Mouse (Mus musculus) cerebellum, adult 2 months (tissue): ENCODE data around the gene Crabp2.

Experiments
- CTCF ChIP-seq: fragments of 200-500 bp; IDR thresholded peaks from 2 replicates; pipeline ENCODE4 v1.5.1; 2011; ENCODE audit warnings: low read depth, mild to moderate bottlenecking, control low read depth, low read length, moderate library complexity, borderline replicate concordance; ENCODE audit not compliant: insufficient read depth
- POLR2A ChIP-seq: fragments of 200-500 bp; IDR thresholded peaks from 2 replicates; pipeline ENCODE4 v1.6.1; 2011; ENCODE audit warnings: low read length, control low read depth, borderline replicate concordance; ENCODE audit not compliant: insufficient read depth

GRCm38 (mm10) chr3:87987633-87988032 lies 39.2 kb downstream of the Crabp2 start:
- TF ChIP-seq POLR2A (no peak), CTCF (no peak)
